Mouse (Mus musculus): Measurements from ENCODE around the gene Pde6g.
"Not testable (repeated sequence)": the region's sequence is repeated elsewhere in the genome, so short reads cannot be mapped to it uniquely, and the experiment has no call there.

Pde6g gene

GRCm38 (mm10) chr11:120422651-120423568 is 30.4 kb downstream of the Pde6g start:
- DNase-seq (ENCODE audit: low spot score) = no peak

DNA sequence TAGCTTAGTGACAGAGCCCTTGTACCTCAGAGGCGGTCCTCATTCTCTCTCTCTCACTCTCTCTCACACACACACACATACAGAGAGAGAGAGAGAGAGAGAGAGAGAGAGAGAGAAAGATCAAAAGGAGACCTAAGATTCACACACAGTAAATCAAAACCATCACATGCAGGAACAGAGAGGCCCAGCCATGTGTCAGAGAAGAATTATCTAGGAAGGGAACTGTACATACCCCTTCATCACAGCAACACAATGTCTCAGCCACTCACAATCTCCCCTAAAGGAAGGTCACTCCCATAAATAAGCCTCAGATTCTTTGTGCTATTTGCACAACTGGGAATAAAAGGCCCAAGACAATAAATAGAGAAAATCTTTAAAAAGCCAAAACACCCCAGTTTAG is 34.7 kb downstream of the Pde6g start:
- no peak for DNase-seq (ENCODE audit: low spot score)

GRCm38 (mm10) chr11:120417852-120418251 is 35.4 kb downstream of the Pde6g start:
- no peak for DNase-seq (ENCODE audit: low spot score)

DNA sequence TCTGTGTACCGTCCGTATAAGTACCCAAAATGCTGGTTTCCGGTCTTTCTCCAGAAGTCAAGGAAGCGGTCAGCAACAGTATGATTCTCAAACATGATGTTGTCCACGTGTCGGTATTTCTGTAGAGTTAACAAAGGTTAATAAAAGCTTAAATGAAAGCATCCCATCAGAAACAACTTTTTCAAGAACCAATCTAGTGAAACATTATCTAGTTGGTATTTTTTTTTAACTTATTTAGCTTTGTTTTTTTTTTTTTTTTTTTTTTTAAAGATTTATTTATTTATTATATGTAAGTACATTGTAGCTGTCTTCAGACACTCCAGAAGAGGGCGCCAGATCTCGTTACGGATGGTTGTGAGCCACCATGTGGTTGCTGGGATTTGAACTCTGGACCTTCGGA is 39.7 kb downstream of the Pde6g start:
- DNase-seq (ENCODE audit: low spot score) = not testable (repeated sequence)

DNA sequence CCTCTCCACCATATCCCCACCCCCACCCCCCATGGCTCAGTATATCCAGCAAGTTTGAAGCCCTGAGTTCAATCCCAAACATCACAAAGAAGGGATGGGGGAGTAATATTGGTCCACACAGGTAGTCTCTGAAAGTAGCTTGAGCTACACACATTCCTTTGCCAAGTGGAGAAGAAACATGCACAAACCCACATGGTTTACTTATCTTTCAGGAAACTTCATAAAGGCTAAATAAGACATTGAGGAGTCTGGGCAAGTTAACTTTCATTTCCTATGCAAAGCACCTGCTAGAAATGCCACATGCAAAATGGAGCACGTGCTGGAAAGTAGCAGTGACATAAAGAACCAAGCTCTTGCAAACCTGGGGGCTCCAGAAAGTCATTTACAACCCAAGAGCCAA is 46.9 kb downstream of the Pde6g start:
- DNase-seq (ENCODE audit: low spot score) = no peak

DNA sequence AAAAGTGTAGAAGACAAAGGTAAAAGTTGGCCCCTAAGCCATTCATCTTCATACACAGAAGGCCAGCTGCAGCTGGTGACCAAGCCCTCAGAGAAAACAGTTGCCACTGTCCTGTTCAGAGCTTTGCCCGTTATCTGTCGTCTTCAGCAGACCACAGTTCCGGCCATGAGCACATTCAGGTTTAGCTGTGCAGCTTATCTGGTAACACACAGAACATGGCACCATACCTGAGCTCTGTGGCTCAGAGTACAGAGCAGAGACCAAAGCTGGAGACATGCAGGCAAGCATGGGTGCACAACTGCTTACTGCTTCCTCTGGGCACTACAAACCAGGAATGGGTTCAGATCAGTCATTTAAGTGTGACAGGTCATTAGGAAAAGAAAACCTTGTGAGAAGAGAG is 47.4 kb downstream of the Pde6g start:
- DNase-seq (ENCODE audit: low spot score) = no peak

- DNase-seq (ENCODE audit: low spot score) = no peak
Observed at GRCm38 (mm10) chr11:120404814-120405213, 48.5 kb downstream of the Pde6g start.

- DNase-seq (ENCODE audit: low spot score) = no peak
Observed at GRCm38 (mm10) chr11:120399319-120399718, 54.0 kb downstream of the Pde6g start.

Measured in ovary, postnatal 10 days (tissue).